Mouse (Mus musculus) liver, adult (tissue): ENCODE measurements around the gene Glis1.

Source experiments
- GATA4 ChIP-seq: IDR thresholded peaks from 2 replicates; pipeline ENCODE4 v1.6.1; 2014; ENCODE audit warnings: mild to moderate bottlenecking, low read length; ENCODE audit not compliant: insufficient replicate concordance

Glis1 gene

DNA sequence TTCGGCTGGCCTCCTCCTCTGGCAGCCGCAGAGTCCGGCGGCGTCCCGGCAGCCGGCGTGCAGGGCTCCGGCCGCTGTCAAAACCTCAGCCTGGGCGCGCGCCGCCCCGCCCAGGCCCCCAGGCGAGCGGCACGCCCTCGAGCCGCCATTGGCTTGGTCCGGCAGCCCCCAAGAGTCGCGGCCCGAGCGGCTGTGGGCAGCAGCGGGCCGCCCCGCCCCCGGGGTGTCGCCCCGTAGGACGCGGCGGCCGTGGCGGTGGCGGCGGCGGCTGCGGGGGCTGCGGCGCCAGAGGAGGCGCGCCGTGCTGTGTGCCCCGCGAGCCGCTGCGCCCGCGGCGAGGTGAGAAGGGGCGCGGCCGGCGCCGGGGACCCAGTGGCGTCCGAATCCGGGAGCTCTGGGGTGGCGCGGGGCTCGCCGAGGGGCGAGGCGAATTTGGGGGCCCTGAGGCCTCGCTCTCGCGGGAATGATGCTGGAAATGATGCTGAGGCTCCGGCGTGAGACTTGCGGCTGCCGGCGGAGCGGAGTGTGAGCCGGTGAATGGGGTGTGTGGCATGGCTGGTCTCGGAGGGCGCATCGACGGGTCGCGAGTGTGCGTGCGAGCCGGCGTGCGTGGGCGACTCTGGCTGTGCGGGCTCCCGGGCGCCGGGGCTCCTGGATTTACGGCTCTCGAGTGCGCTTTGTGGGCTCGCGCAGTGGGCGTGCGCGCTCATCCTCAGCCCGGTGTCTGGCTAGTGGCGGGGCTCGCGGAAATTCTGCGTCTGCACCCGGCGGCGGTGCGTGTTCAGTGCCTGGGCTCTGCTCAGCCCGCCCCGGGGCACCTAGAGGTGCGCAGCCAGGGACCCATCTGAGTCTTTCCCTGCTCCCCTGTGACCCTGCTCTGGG lies at the start of gene Glis1:
TSS of gene Glis1 (plus strand) at position 236 of the 882 bp plus-strand sequence.
- TF ChIP-seq GATA4 = no peak

GRCm38 (mm10) chr4:107387038-107387437 lies 47.4 kb upstream of the Glis1 start:
- no peak for TF ChIP-seq GATA4

DNA sequence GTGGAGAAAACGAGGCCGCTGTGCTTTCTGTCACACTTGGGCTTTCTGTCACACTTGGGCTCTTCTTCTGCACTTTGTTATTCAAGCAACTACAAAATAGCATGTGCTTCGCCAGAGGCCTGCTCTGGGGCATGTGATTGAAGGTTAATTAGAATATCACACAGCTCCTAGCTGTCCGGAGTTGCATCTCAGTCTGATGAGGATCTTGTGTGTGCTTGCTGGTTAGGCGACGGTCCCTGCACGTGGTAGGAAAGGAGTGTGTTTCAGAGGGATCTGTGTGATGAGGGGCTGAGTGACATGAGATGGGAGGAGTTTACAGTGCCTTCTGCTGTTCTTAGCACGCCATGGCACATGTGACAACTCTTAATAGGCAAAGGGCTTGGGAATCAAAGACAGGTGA lies 46.9 kb upstream of the Glis1 start:
- TF ChIP-seq GATA4 = no peak

DNA sequence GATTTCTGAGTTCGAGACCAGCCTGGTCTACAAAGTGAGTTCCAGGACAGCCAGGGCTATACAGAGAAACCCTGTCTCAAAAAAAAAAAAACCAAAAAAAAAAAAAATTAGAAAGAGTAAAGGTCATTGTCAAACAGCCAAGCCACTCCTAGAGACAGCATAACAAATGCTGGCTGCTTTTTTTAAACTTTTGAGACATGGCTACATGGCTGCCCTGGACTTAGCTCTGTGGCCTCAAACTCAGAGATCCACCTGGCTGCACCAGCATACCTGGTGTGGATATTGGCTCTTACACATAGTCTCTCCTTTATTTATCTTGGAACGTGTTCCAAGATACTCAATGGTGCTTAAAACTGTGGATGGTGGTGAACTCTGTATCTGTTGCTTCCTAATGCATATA lies 46.1 kb upstream of the Glis1 start:
- TF ChIP-seq GATA4 = no peak

GRCm38 (mm10) chr4:107389345-107389744 lies 45.0 kb upstream of the Glis1 start:
- TF ChIP-seq GATA4 = no peak

DNA sequence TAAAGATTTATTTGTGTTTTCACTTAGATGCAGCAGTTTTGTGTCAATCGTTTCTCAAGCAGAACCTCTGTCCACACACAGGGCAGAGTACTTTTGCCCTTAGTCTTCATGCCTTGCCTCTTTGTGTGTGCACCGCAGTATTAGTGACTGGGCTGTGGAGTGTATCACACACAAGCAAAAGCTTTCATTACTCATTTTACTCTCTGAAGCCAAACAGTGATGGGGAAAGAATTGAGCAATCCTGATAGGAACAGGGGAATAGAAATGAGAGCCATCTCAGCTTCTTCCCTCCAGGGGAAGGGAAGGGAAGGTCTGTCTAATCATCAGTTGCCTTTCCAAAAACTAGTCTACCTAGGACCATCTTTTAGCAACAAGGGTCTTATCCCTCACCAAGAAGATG lies 40.6 kb upstream of the Glis1 start:
- TF ChIP-seq GATA4 = no peak

DNA sequence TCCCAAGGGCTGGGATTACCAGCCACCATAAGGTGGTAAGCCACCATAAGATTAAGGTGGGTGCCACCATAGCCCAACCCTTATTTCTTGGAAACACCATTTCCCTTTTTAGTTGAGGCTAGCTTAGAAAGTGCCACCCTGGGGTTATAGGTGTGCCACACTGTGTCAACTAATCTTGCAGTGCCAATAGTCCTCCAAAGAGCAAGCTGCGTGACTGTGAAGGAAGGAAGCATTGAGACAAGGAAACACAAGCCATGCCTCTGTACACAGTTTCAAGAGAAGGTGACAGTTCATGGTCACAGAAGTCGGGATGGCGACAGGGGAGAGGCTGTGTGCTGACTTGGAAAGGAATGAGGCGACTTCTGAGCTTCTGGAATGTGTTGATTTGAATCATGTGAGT lies 14.2 kb upstream of the Glis1 start:
- no peak for TF ChIP-seq GATA4

DNA sequence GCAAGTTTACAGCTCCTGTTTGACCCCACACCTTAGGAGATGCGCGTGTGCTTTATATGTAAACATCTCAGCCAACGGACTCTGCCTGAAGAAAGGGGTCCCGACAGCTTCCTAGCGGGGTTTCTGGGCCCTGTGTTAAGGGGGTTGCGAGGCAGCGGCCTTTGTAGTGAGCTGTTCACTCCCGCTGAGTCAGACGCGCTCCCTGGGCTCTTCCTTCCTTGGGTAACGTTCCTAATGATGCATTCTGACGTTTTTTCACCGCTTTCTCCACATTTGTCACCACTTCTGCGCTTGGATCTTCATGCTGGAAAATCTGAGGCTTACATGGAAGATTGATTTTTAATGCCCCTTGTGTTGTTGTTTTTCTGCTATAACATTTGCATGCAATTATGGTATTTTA lies 12.7 kb upstream of the Glis1 start:
- TF ChIP-seq GATA4 = no peak

DNA sequence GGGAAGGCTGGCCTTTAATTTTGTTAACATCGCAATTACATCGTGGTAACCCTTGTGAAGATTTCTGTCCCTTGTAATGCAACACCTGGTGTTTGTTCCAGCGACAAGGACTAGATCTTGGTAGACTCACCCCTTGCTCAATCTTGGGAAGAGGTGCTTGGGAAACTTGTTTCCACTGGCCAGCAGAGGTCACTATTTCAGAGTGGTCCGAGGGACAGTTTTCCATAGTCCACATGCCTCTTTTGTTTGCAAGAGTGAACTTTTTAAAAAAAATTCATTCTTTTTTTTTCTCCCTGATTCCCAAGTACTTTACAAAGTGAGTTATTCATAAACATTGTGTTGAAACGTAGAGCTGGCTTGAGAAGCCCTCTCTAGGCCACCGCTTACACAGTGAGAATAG lies 12.2 kb upstream of the Glis1 start:
- no peak for TF ChIP-seq GATA4

DNA sequence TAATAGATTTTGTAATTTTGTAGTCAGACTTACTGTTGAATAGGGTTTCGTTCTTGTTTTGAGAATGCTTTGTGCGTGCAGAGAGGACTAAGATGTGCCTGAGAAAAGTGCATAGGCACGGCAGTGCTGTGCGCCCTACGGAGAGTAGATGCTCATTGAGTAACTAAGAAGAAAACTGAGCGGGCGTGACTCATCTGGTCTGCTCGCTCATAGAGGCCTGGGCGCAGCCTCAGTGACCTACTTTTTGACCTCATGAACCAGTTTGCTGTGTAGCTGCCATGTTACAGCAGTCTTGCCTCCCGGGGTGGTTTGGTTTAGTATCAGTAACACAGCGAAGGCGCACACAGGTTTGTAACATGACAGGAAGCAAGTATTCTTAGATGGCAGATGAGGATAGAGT lies 8.8 kb upstream of the Glis1 start:
- no peak for TF ChIP-seq GATA4

DNA sequence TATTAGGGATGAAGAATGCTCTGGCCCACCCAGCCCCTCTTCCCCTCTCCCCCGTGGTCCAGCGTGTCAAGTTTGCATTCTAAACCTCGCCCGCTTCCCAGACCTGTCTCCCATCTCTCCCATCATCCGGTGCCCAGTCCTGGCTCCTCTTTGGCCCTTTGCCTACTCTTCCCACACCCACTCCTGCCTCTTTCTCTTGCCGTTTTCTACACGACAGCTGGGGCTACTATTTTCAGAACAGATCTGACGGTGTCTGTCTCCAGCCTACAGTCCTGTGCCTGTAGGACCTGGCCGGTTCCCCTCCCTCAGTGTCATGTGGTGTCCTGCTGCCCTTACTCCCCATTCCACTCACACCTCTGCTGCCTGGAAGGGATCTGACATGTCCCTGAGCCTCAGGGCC lies 7.8 kb upstream of the Glis1 start:
- no peak for TF ChIP-seq GATA4

DNA sequence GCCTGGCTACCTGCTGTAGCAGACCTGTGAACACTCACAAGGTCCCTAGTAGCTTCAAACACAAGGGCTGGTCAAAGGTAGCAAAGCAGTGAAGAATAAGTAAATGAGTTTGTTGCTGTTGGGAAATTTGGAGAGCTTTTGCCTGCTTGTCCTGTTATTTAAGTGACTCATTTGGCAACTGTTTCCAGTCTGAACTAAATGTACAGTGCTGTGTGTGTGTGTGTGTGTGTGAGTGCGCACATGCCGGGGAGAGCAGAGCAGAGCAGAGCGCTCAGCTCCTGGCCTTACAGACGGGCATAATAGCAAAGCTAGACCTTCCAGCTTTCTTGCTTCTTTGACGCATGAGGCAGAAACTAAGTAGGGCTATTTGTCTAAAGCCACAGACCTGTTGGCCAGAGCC lies 1.7 kb upstream of the Glis1 start:
- no peak for TF ChIP-seq GATA4

DNA sequence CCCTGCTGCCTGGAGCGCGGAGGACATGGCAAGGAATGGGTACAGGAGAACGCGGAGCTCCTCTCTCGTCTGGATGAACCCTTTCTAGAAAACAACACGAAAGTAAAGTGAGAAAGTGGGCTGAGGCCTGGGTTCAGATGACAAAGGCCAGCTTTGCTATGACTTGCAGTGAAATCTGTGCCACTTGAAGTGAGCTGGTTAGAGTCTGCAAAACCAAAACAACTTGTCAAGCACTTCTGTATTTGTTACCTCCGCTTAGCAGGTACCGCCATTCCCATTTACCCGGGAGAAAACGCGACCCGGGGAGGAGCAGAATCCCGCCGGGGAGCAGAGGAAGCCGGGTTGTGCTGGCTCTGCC lies 414 bp upstream of the Glis1 start:
- TF ChIP-seq GATA4 = no peak

DNA sequence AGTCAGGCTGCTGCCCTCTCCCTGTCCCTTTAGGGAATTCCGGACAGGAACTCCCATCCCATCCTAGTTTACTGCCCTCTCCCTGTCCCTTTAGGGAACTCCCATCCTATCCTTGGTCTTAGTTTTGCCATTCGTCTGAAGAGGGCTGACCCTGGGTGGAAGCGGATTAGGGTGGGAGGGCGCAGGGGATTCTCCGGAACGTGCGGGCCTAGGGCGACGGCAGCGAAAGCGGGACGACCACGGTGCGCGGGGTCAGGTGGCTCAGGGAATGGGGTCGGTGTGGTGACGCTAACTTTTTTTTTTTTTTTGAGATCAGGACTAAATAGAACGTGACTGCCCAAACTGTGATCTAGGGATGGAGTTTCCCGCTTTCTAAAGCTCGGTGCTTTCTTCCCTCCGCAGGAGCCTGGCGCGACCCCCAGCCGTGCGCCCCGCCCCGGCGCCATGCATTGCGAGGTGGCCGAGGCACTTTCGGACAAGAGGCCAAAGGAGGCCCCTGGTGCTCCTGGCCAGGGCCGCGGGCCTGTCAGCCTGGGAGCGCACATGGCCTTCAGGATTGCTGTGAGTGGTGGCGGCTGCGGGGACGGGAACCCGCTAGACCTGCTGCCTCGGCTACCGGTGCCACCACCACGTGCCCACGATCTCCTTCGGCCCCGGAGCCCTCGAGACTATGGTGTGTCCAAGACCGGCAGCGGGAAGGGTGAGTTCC lies 1.0 kb downstream of the Glis1 start:
- TF ChIP-seq GATA4 = no peak

DNA sequence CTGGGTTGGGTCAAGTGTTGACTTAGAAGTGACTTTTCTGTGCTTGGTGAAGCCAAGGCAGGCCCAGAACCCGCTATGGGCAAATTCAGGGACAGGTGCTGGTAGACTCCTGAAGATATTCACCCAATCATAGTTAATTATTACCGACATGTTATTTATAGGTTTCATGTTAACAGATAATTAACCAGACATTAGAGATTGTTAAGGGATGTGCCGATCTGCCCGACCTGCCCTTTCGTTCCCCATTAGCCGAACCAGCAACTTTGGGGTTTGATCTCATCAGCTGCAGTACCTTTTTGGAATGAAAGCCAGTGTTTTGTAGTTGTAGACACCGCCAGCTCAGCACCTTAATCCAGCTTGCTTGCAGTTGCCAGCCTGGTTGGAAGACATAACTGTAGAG lies 2.1 kb downstream of the Glis1 start:
- TF ChIP-seq GATA4 = no peak

DNA sequence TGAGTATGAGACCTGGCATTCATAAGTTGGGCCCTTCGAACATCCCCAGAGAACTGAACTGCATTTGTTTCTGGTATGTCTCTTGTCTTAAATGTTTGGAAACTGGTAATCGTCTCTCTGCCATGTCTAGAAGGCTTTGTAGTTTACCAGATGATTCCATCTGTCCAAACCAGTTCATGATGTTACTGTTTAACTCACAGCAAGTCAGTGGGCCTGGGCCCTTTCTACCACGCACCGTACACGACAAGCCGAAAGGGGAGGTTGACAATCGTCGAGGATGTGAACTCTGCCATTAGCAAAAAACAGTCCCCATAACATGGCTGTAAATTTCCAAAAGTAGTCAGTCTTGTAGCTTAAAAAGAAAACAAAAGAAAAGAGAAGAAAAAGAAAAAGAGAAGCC lies 4.3 kb downstream of the Glis1 start:
- no peak for TF ChIP-seq GATA4

DNA sequence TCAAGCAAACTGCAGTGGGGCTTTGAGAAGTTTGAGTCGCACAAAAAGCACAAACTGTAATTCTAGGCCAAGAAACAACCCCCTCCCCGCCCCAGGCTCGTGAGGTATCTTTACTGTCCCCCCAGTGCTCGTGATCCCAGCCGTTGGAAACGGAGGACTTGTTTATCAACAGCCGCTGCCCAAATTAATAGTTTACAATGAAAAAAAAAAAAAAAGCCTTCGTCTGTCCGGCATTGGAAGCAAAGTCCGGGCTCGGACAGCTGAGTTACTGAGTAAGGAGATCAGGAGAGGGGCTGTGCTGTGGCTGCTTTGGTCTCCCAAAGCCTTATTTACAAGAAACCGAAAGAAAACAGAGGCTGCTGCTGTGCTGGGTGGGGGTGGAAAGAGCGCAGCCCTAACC lies 5.9 kb downstream of the Glis1 start:
- no peak for TF ChIP-seq GATA4

GRCm38 (mm10) chr4:107442288-107442687 lies 7.9 kb downstream of the Glis1 start:
- no peak for TF ChIP-seq GATA4
